Mouse (Mus musculus) spleen, adult 2 months (tissue): ENCODE data around the gene Gpr68. TPM values are rescaled to one million over a fixed set of nuclear protein-coding genes. Genes with fewer than 3 reads are reported as not detected.

Experiments used
- DNase-seq, 2 experiments: peaks; one replicate each; pipeline versions ENCODE4 v3.0.0 to v3.0.0-alpha.2; 2012 to 2021; ENCODE audit warnings: low spot score in 2 of 2, low read depth in 1 of 2
- H3K27ac ChIP-seq: fragments of 200-500 bp; 2 replicates; pipeline ENCODE4 v1.5.1; 2012; ENCODE audit warnings: low read length, inconsistent platforms; ENCODE audit not compliant: insufficient read depth
- H3K27me3 ChIP-seq: fragments of 200-500 bp; 2 replicates; pipeline ENCODE4 v1.6.1; 2012; ENCODE audit warnings: mild to moderate bottlenecking, moderate library complexity, low read length, inconsistent platforms; ENCODE audit not compliant: control insufficient read depth, insufficient read depth
- H3K36me3 ChIP-seq: fragments of 200-500 bp; 2 replicates; pipeline ENCODE4 v1.6.1; 2012; ENCODE audit warnings: mild to moderate bottlenecking, low read length, inconsistent platforms; ENCODE audit not compliant: control insufficient read depth, insufficient read depth
- H3K4me1 ChIP-seq: fragments of 200-500 bp; 2 replicates; pipeline ENCODE4 v1.6.1; 2011; ENCODE audit warnings: inconsistent platforms; ENCODE audit not compliant: control insufficient read depth, insufficient read depth, insufficient read length
- H3K4me3 ChIP-seq: fragments of 200-500 bp; 2 replicates; pipeline ENCODE4 v1.5.1; 2011; ENCODE audit warnings: mild to moderate bottlenecking, inconsistent platforms; ENCODE audit not compliant: insufficient read depth, insufficient read length; ENCODE audit errors: extremely low read depth
- CTCF ChIP-seq: fragments of 200-500 bp; IDR thresholded peaks from 2 replicates; pipeline ENCODE4 v1.5.1; 2011; ENCODE audit warnings: mild to moderate bottlenecking, inconsistent platforms; ENCODE audit not compliant: insufficient read depth, insufficient read length, insufficient replicate concordance; ENCODE audit errors: extremely low read depth
- POLR2A ChIP-seq: fragments of 200-500 bp; IDR thresholded peaks from 2 replicates; pipeline ENCODE4 v1.6.1; 2011; ENCODE audit warnings: low read depth, low read length, inconsistent platforms
- WGBS: fragments of 180-500 bp; shearing (Covaris S2); methylation state at CpG from one replicate; pipeline ENCODE4 v1.1.7; 2018; 5-methylcytosine and 5-hydroxymethylcytosine counted together
- polyA plus RNA-seq: library from polyadenylated mRNA; depleted of rRNA; stranded (reverse); fragments of >200 nt; gene quantifications from 2 replicates; pipeline ENCODE4 v1.2.3, GENCODE M21; 2012

Gene Gpr68
- polyA plus RNA-seq, 1 experiment: 14.0 TPM

- H3K4me3 ChIP-seq: no peak overlapping the region
- H3K4me1 ChIP-seq: peaks cover 5% of the 10 kb centered on the region; the same call in 1 of the 2 replicates
- no peak for TF ChIP-seq POLR2A
- no peak for TF ChIP-seq CTCF
- no peaks in the 10 kb centered on the region for H3K27me3 ChIP-seq
- 69% methylated on average over 15 of the region's 15 CpGs for WGBS
- no peak overlapping the region for H3K27ac ChIP-seq
- no peak for DNase-seq
- peaks cover 54% of the 10 kb centered on the region for H3K36me3 ChIP-seq
These were observed 16.8 kb upstream of the Gpr68 start for GRCm38 (mm10) chr12:100924646-100925339.

- Histone ChIP-seq H3K36me3 (peaks cover 30% of the 10 kb centered on the region), H3K4me3 (no peak overlapping the region)
- 96% methylated on average over 12 of the region's 12 CpGs for WGBS
These were observed 2.7 kb upstream of the Gpr68 start for GRCm38 (mm10) chr12:100910731-100911130.

GRCm38 (mm10) chr12:100909765-100910164, 1.8 kb upstream of the Gpr68 start:
- TF ChIP-seq CTCF (no peak), POLR2A (no peak)
- 80% methylated on average over 6 of the region's 6 CpGs for WGBS

More at GRCm38 (mm10) chr12:100910731-100911130, 2.7 kb upstream of the Gpr68 start:
- Histone ChIP-seq H3K27me3 (peaks cover 3% of the 10 kb centered on the region), H3K4me1 (peaks cover 16% of the 10 kb centered on the region), H3K27ac (no peak overlapping the region)
- no peak for DNase-seq
- no peak for TF ChIP-seq CTCF
- TF ChIP-seq POLR2A: no peak

GRCm38 (mm10) chr12:100908298-100909034, 468 bp upstream of the Gpr68 start:
- H3K4me1 ChIP-seq: peaks cover 18% of the 10 kb centered on the region
- DNase-seq: no peak
- H3K36me3 ChIP-seq: peaks cover 15% of the 10 kb centered on the region
- WGBS: 35% methylated on average over 10 of the region's 10 CpGs
- no peak overlapping the region for H3K4me3 ChIP-seq
- no peak overlapping the region for H3K27ac ChIP-seq
- H3K27me3 ChIP-seq: peaks cover 3% of the 10 kb centered on the region
- TF ChIP-seq POLR2A (no peak), CTCF (no peak)

More at GRCm38 (mm10) chr12:100909765-100910164, 1.8 kb upstream of the Gpr68 start:
- Histone ChIP-seq H3K27ac (no peak overlapping the region), H3K36me3 (peaks cover 23% of the 10 kb centered on the region), H3K4me1 (peaks cover 16% of the 10 kb centered on the region), H3K27me3 (peaks cover 3% of the 10 kb centered on the region), H3K4me3 (no peak overlapping the region)
- DNase-seq: no peak

- H3K27me3 ChIP-seq: peaks cover 3% of the 10 kb centered on the region
- no peak overlapping the region for H3K4me3 ChIP-seq
- WGBS: 50% methylated on average over 5 of the region's 5 CpGs
- no peak overlapping the region for H3K27ac ChIP-seq
- TF ChIP-seq POLR2A: no peak
- no peak for TF ChIP-seq CTCF
- peaks cover 18% of the 10 kb centered on the region for H3K4me1 ChIP-seq
- no peak for DNase-seq
- H3K36me3 ChIP-seq: peaks cover 2% of the 10 kb centered on the region
These were observed 1.1 kb downstream of the Gpr68 start for GRCm38 (mm10) chr12:100906861-100907260.

GRCm38 (mm10) chr12:100903761-100904160, 4.2 kb downstream of the Gpr68 start:
- Histone ChIP-seq H3K27ac (peak overlapping the region; percentile 82), H3K36me3 (no peaks in the 10 kb centered on the region), H3K4me3 (no peak overlapping the region), H3K4me1 (peaks cover 23% of the 10 kb centered on the region), H3K27me3 (peaks cover 6% of the 10 kb centered on the region)
- TF ChIP-seq CTCF (no peak), POLR2A (no peak)
- peak; percentile 52 to 76 for DNase-seq
- WGBS: 65% methylated on average over 9 of the region's 9 CpGs
